Mouse (Mus musculus) CH12.LX (cell line): ENCODE measurements around the gene Zfhx3. TPM values are rescaled to one million over a fixed set of nuclear protein-coding genes. Genes with fewer than 3 reads are reported as not detected.

ENCODE experiments used
- DNase-seq: peaks from one replicate; pipeline ENCODE4 v3.0.0-alpha.2; 2013; ENCODE audit errors: extremely low read depth
- H3K27ac ChIP-seq: 2 replicates; pipeline ENCODE4 v1.5.1; 2012; ENCODE audit warnings: low read depth, mild to moderate bottlenecking, control low read depth, moderate library complexity; ENCODE audit not compliant: insufficient read depth
- H3K27me3 ChIP-seq: replicated peaks from 2 replicates; pipeline ENCODE3; 2012; ENCODE audit warnings: inconsistent platforms
- H3K36me3 ChIP-seq, 2 experiments: replicated peaks in 1 of 2; 2 replicates each; pipeline versions ENCODE3 to v1.6.1; 2012; ENCODE audit warnings: inconsistent platforms in 1 of 2, low read length in 1 of 2, mild to moderate bottlenecking in 1 of 2, mixed read lengths in 1 of 2, moderate library complexity in 1 of 2; ENCODE audit not compliant: control insufficient read depth in 1 of 2, insufficient read depth in 1 of 2
- H3K4me1 ChIP-seq, 2 experiments: 2 replicates each; pipeline ENCODE4 v1.6.1; 2012; ENCODE audit warnings: inconsistent platforms in 1 of 2, moderate library complexity in 1 of 2; ENCODE audit not compliant: insufficient read depth in 2 of 2, control insufficient read depth in 1 of 2
- H3K4me2 ChIP-seq: 2 replicates; pipeline ENCODE4 v1.6.1; 2012; ENCODE audit warnings: low read depth, mild to moderate bottlenecking, control low read depth; ENCODE audit not compliant: poor library complexity, insufficient read depth, severe bottlenecking
- H3K4me3 ChIP-seq, 3 experiments: fragments of 150-350 bp in 1 of 3; sonication (generic) in 1 of 3; replicated peaks in 1 of 3; 2 replicates each; pipeline versions ENCODE3 to v1.5.1; 2011 to 2012; ENCODE audit warnings: low read depth in 2 of 3, low read length in 2 of 3, mild to moderate bottlenecking in 2 of 3, moderate library complexity in 2 of 3, control low read depth in 1 of 3, improper control_type of control experiment in 1 of 3, inconsistent platforms in 1 of 3, mixed read lengths in 1 of 3; ENCODE audit not compliant: poor library complexity in 1 of 3
- H3K79me2 ChIP-seq: replicated peaks from 2 replicates; pipeline ENCODE4 v1.6.1; 2012; ENCODE audit warnings: mild to moderate bottlenecking, moderate library complexity; ENCODE audit not compliant: control insufficient read depth, poor library complexity, insufficient read depth, severe bottlenecking; ENCODE audit errors: extremely low read depth
- H3K9ac ChIP-seq: 2 replicates; pipeline ENCODE4 v1.6.1; 2012; ENCODE audit warnings: low read depth, mild to moderate bottlenecking, control low read depth, moderate library complexity; ENCODE audit not compliant: insufficient read depth
- H3K9me3 ChIP-seq: replicated peaks from 2 replicates; pipeline ENCODE3; 2012; ENCODE audit warnings: low read length, inconsistent platforms, mixed read lengths
- CHD1 ChIP-seq: IDR thresholded peaks from 2 replicates; pipeline ENCODE4 v1.6.1; 2012; ENCODE audit warnings: low read depth, low read length, improper control_type of control experiment, inconsistent platforms
- CTCF ChIP-seq, 2 experiments: IDR thresholded peaks in 1 of 2; conservative IDR thresholded peaks in 1 of 2; 2 replicates each; pipeline ENCODE4 v1.5.1; 2011 to 2012; ENCODE audit warnings: low read depth in 2 of 2, low read length in 2 of 2, improper control_type of control experiment in 1 of 2, inconsistent platforms in 1 of 2, mild to moderate bottlenecking in 1 of 2, moderate library complexity in 1 of 2
- HCFC1 ChIP-seq: IDR thresholded peaks from 2 replicates; pipeline ENCODE4 v1.6.1; 2012; ENCODE audit warnings: low read depth, mild to moderate bottlenecking, inconsistent platforms, low read length, improper control_type of control experiment
- JUN ChIP-seq: IDR thresholded peaks from 2 replicates; pipeline ENCODE4 v1.6.1; 2011; ENCODE audit warnings: low read depth, mild to moderate bottlenecking, low read length, improper control_type of control experiment, moderate library complexity; ENCODE audit not compliant: insufficient read depth
- JUND ChIP-seq: conservative IDR thresholded peaks from 2 replicates; pipeline ENCODE4 v1.6.1; 2011; ENCODE audit warnings: low read depth, low read length, improper control_type of control experiment
- MAFK ChIP-seq: IDR thresholded peaks from 2 replicates; pipeline ENCODE4 v1.6.1; 2011; ENCODE audit warnings: low read length, improper control_type of control experiment; ENCODE audit not compliant: insufficient replicate concordance
- MAX ChIP-seq: IDR thresholded peaks from 2 replicates; pipeline ENCODE4 v1.6.1; 2011; ENCODE audit warnings: low read length, improper control_type of control experiment
- MAZ ChIP-seq: IDR thresholded peaks from 2 replicates; pipeline ENCODE4 v1.6.1; 2012; ENCODE audit warnings: low read depth, mild to moderate bottlenecking, inconsistent platforms, low read length, improper control_type of control experiment, moderate library complexity
- MXI1 ChIP-seq: IDR thresholded peaks from 2 replicates; pipeline ENCODE4 v1.6.1; 2011; ENCODE audit warnings: mild to moderate bottlenecking, low read depth, low read length, improper control_type of control experiment
- MYC ChIP-seq: IDR thresholded peaks from 2 replicates; pipeline ENCODE4 v1.6.1; 2011; ENCODE audit warnings: low read depth, mild to moderate bottlenecking, improper control_type of control experiment, low read length
- SIN3A ChIP-seq: IDR thresholded peaks from 2 replicates; pipeline ENCODE4 v1.6.1; 2012; ENCODE audit warnings: low read length, improper control_type of control experiment, inconsistent platforms
- TCF12 ChIP-seq: IDR thresholded peaks from 2 replicates; pipeline ENCODE4 v1.6.1; 2014; ENCODE audit warnings: low read depth, mild to moderate bottlenecking, inconsistent platforms, low read length, improper control_type of control experiment
- USF1 ChIP-seq: IDR thresholded peaks from 2 replicates; pipeline ENCODE4 v1.6.1; 2014; ENCODE audit warnings: low read depth, mild to moderate bottlenecking, inconsistent platforms, low read length, improper control_type of control experiment
- ZC3H11A ChIP-seq: IDR thresholded peaks from 2 replicates; pipeline ENCODE4 v1.6.1; 2012; ENCODE audit warnings: low read depth, mild to moderate bottlenecking, inconsistent platforms, low read length, improper control_type of control experiment
- ZMIZ1 ChIP-seq: IDR thresholded peaks from 2 replicates; pipeline ENCODE4 v1.6.1; 2012; ENCODE audit warnings: low read depth, mild to moderate bottlenecking, inconsistent platforms, low read length, improper control_type of control experiment
- ZNF384 ChIP-seq: IDR thresholded peaks from 2 replicates; pipeline ENCODE4 v1.6.1; 2012; ENCODE audit warnings: low read depth, low read length, improper control_type of control experiment, inconsistent platforms
- dilution Hi-C: fragments of 300-500 bp; cut with MboI; formaldehyde crosslinking; loops from 2 replicates; pipeline ENCODE4 v1.14.3; 2020; ENCODE audit warnings: low sequenced_read_pairs; ENCODE audit not compliant: extremely low pct_unique_long_range_greater_than_20kb, extremely low pct_ligation_motif_present
- in situ Hi-C: fragments of 300-500 bp; cut with MboI; formaldehyde crosslinking; loops from 3 replicates; pipeline ENCODE4 v1.14.3; 2019; ENCODE audit warnings: low sequenced_read_pairs, low pct_ligation_motif_present, low pct_unique_long_range_greater_than_20kb, mixed read lengths
- polyA plus RNA-seq: library from polyadenylated mRNA; unstranded; fragments of >175 nt; gene quantifications from 2 replicates; pipeline ENCODE4 v1.2.1, GENCODE M21; 2012; ENCODE audit warnings: low read depth; ENCODE audit not compliant: insufficient read length
- total RNA-seq, 2 experiments: library from RNA; depleted of rRNA; stranded (reverse); fragments of 300-350 nt in 1 of 2; fragments of >200 nt in 1 of 2; gene quantifications; 2 replicates each; pipeline ENCODE4 v1.2.3; 2012 to 2014

Gene Zfhx3
- total and polyA plus RNA-seq, 3 experiments, result 0.05 to 0.76 (median 0.68) TPM

- Histone ChIP-seq H3K4me3 (no peak overlapping the region), H3K4me2 (no peak overlapping the region), H3K79me2 (no peaks in the 10 kb centered on the region), H3K9ac (no peak overlapping the region), H3K9me3 (no peaks in the 10 kb centered on the region), H3K36me3 (no peaks in the 10 kb centered on the region), H3K4me1 (no peaks in the 10 kb centered on the region)
- dilution Hi-C loops (no loop called here), in situ Hi-C loops (no loop called here)
- no peak for DNase-seq
- no peak for TF ChIP-seq CHD1
- TF ChIP-seq USF1, result no peak
- TF ChIP-seq MXI1, result no peak
- TF ChIP-seq ZMIZ1, result no peak
- no peak for TF ChIP-seq HCFC1
- TF ChIP-seq JUN, result no peak
- TF ChIP-seq JUND, result no peak
- no peak for TF ChIP-seq SIN3A
- TF ChIP-seq MYC, result no peak
- TF ChIP-seq MAFK, result no peak
- no peak for TF ChIP-seq MAZ
- TF ChIP-seq TCF12, result no peak
- TF ChIP-seq ZC3H11A, result no peak
- TF ChIP-seq, all 38 proteins: peak for 0
- Histone ChIP-seq H3K27ac (no peak overlapping the region), H3K27me3 (no peaks in the 10 kb centered on the region)
These were observed 1023.6 kb downstream of the Zfhx3 start for GRCm38 (mm10) chr8:108966041-108966440.

GRCm38 (mm10) chr8:108973639-108974325 is 1031.3 kb downstream of the Zfhx3 start:
- Histone ChIP-seq H3K9ac (no peak overlapping the region), H3K4me3 (no peak overlapping the region), H3K4me2 (no peak overlapping the region), H3K27me3 (no peaks in the 10 kb centered on the region), H3K36me3 (no peaks in the 10 kb centered on the region), H3K79me2 (no peaks in the 10 kb centered on the region), H3K27ac (no peak overlapping the region), H3K9me3 (no peaks in the 10 kb centered on the region), H3K4me1 (no peaks in the 10 kb centered on the region)
- dilution Hi-C loops (no loop called here), in situ Hi-C loops (no loop called here)
- TF ChIP-seq ZNF384, result no peak
- no peak for TF ChIP-seq MAX
- no peak for TF ChIP-seq CTCF (conservative IDR thresholded peaks at IDR 0.05 in 1 of 2, IDR thresholded peaks at IDR 0.05 in 1 of 2; ENCODE audit: low read depth in 2 of 2, low read length in 2 of 2)
- DNase-seq, result no peak
